Mouse (Mus musculus): Measurements from ENCODE around the gene Wrap73. TPM values are rescaled to one million over a fixed set of nuclear protein-coding genes. Genes with fewer than 3 reads are reported as not detected.
A peak's percentile ranks its signal among the peaks of the same experiment; 100 is the strongest.

Wrap73 gene
- polyA plus RNA-seq, 1 experiment from 2014 or later = 24.1 TPM

GRCm38 (mm10) chr4:154211459-154211858 lies 69.3 kb downstream of the Wrap73 start:
- no peak overlapping the region for H3K27ac ChIP-seq (ENCODE audit: poor library complexity, severe bottlenecking)
- H3K9ac ChIP-seq = no peak overlapping the region
- H3K36me3 ChIP-seq = no peaks in the 10 kb centered on the region
- WGBS = 80% methylated on average over 13 of the region's 13 CpGs
- H3K27me3 ChIP-seq (replicated peaks) = peaks cover 8% of the 10 kb centered on the region
- H3K9me3 ChIP-seq (replicated peaks) = no peaks in the 10 kb centered on the region
- H3K4me3 ChIP-seq = no peak overlapping the region
- H3K4me2 ChIP-seq = no peak overlapping the region
- peaks cover 29% of the 10 kb centered on the region for H3K4me1 ChIP-seq (replicated peaks)
- no peak for ATAC-seq (ENCODE audit: insufficient number of reproducible peaks, low FRiP score)

GRCm38 (mm10) chr4:154213586-154213985 lies 71.4 kb downstream of the Wrap73 start:
- no peak overlapping the region for H3K4me3 ChIP-seq
- peak overlapping the region; percentile 26; the same call in 1 of the 2 replicates for H3K27ac ChIP-seq (ENCODE audit: poor library complexity, severe bottlenecking)
- 19% methylated on average over 7 of the region's 7 CpGs for WGBS
- H3K9me3 ChIP-seq (replicated peaks) = no peaks in the 10 kb centered on the region
- H3K9ac ChIP-seq = 0 out of 2 replicates have a peak overlapping the region, but pooled peaks have one; percentile 3
- ATAC-seq (ENCODE audit: insufficient number of reproducible peaks, low FRiP score) = peak; percentile 68
- peaks cover 4% of the 10 kb centered on the region for H3K27me3 ChIP-seq (replicated peaks)
- peaks cover 40% of the 10 kb centered on the region for H3K4me1 ChIP-seq (replicated peaks)
- no peak overlapping the region for H3K4me2 ChIP-seq
- H3K36me3 ChIP-seq = no peaks in the 10 kb centered on the region

- Histone ChIP-seq H3K9ac (0 out of 2 replicates have a peak overlapping the region, but pooled peaks have one; percentile 3), H3K4me1 (replicated peaks) (peaks cover 40% of the 10 kb centered on the region), H3K4me2 (no peak overlapping the region), H3K27me3 (replicated peaks) (no peaks in the 10 kb centered on the region; the same call in none of the 2 replicates), H3K27ac (ENCODE audit: poor library complexity, severe bottlenecking) (peak overlapping the region; percentile 26; the same call in 1 of the 2 replicates), H3K4me3 (no peak overlapping the region), H3K9me3 (replicated peaks) (no peaks in the 10 kb centered on the region), H3K36me3 (no peaks in the 10 kb centered on the region)
- no peak for ATAC-seq (ENCODE audit: insufficient number of reproducible peaks, low FRiP score)
- WGBS = 9% methylated on average over 5 of the region's 5 CpGs
Measured at GRCm38 (mm10) chr4:154214075-154214474, 71.9 kb downstream of the Wrap73 start.

Other genes with a start within 250 kb of the Wrap73 start
- 49.7 and 51.9 TPM in 2 replicates for gene A430005L14Rik, start 185.1 kb upstream of the Wrap73 start, polyA plus RNA-seq (2016; fragmentation: Nextera tagmentation; extraction: Ambion mirVana)
- gene Dffb, start 167.2 kb upstream of the Wrap73 start, polyA plus RNA-seq (2016; fragmentation: Nextera tagmentation; extraction: Ambion mirVana) = 5.6 and 6.5 TPM in 2 replicates
- gene Cep104, start 167.2 kb upstream of the Wrap73 start, polyA plus RNA-seq (2016; fragmentation: Nextera tagmentation; extraction: Ambion mirVana) = 17.3 and 18.0 TPM in 2 replicates
- gene Lrrc47, start 130.6 kb upstream of the Wrap73 start, polyA plus RNA-seq (2016; fragmentation: Nextera tagmentation; extraction: Ambion mirVana) = 21.8 and 27.2 TPM in 2 replicates
- 64.6 and 77.0 TPM in 2 replicates for gene Smim1, start 116.1 kb upstream of the Wrap73 start, polyA plus RNA-seq (2016; fragmentation: Nextera tagmentation; extraction: Ambion mirVana)
- gene Ccdc27, start 99.7 kb upstream of the Wrap73 start, polyA plus RNA-seq (2016; fragmentation: Nextera tagmentation; extraction: Ambion mirVana) = 0.09 and 0.10 TPM in 2 replicates
- 0.04 and 0.05 TPM in 2 replicates for gene Trp73, start 2.2 kb upstream of the Wrap73 start, polyA plus RNA-seq (2016; fragmentation: Nextera tagmentation; extraction: Ambion mirVana)
- 128 and 135 TPM in 2 replicates for gene Tprgl, start 18.3 kb downstream of the Wrap73 start, polyA plus RNA-seq (2016; fragmentation: Nextera tagmentation; extraction: Ambion mirVana)
- 16.0 and 19.4 TPM in 2 replicates for gene Megf6, start 28.4 kb downstream of the Wrap73 start, polyA plus RNA-seq (2016; fragmentation: Nextera tagmentation; extraction: Ambion mirVana)
- gene Arhgef16, start 159.3 kb downstream of the Wrap73 start, polyA plus RNA-seq (2016; fragmentation: Nextera tagmentation; extraction: Ambion mirVana) = 1.8 and 1.9 TPM in 2 replicates
- gene B230104I21Rik, start 193.8 kb downstream of the Wrap73 start, polyA plus RNA-seq (2016; fragmentation: Nextera tagmentation; extraction: Ambion mirVana) = not detected in 2 replicates